Mouse (Mus musculus) Patski (cell line): Measurements from ENCODE around the gene Hes3. TPM values are rescaled to one million over a fixed set of nuclear protein-coding genes. Genes with fewer than 3 reads are reported as not detected.

Experiments
- ATAC-seq: fragments of 100-300 bp; one replicate; pipeline ENCODE4 v1.8.0; 2021
- CTCF ChIA-PET: fragments of 350-600 bp; sonication (Branson Sonifier 250); formaldehyde crosslinking; loops from one replicate; lab custom pipeline; 2022; ENCODE audit warnings: inconsistent platforms; lab: Charles Lee
- POLR2A ChIA-PET: fragments of 350-600 bp; sonication (Branson Sonifier 250); formaldehyde crosslinking; loops from one replicate; lab custom pipeline; 2022; ENCODE audit warnings: antibody characterized with exemption, inconsistent platforms; lab: Charles Lee
- DNase-seq: peaks from one replicate; pipeline ENCODE4 v3.0.0-alpha.2; 2011; ENCODE audit warnings: low read depth, low spot score
- H3K27me3 ChIP-seq: fragments of 371-371 bp; one replicate; pipeline ENCODE4 v1.5.1; 2021
- CTCF ChIP-seq: fragments of 100-300 bp; IDR thresholded peaks from one replicate; pipeline ENCODE4 v1.5.1; 2021
- in situ Hi-C: fragments of 300-500 bp; cut with MboI; formaldehyde crosslinking; loops from 3 replicates; pipeline ENCODE4 v1.11.1; 2018; ENCODE audit warnings: low pct_unique_long_range_greater_than_20kb, mixed read lengths
- polyA plus RNA-seq: library from polyadenylated mRNA; unstranded; gene quantifications from one replicate; pipeline ENCODE4 v1.2.3, GENCODE M21; 2021

Gene Hes3
- polyA plus RNA-seq, 1 experiment from 2014 or later, result 0.12 TPM

- in situ Hi-C loops, result no loop called here
- ATAC-seq (peak; percentile 73), DNase-seq (peak; percentile 28)
- ChIA-PET CTCF (no interaction called here), POLR2A (interaction anchor here (0.6 kb wide), 1 partner anchor 9 kb away, joined by 3 read pairs; no protein-coding TSS in a partner anchor)
- no peak for TF ChIP-seq CTCF
- H3K27me3 ChIP-seq, result peaks cover under 1% of the 10 kb centered on the region
These were observed 16.1 kb upstream of the Hes3 start for GRCm38 (mm10) chr4:152307542-152307941.

- POLR2A ChIA-PET, result no interaction called here
- no peak for TF ChIP-seq CTCF
- CTCF ChIA-PET, result interaction anchor here (1.1 kb wide), 1 partner anchor 179 kb away, joined by 3 read pairs; no protein-coding TSS in a partner anchor
- no peak for DNase-seq
- in situ Hi-C loops, result no loop called here
- no peak for ATAC-seq
- no peaks in the 10 kb centered on the region for H3K27me3 ChIP-seq
These were observed 14.5 kb upstream of the Hes3 start for GRCm38 (mm10) chr4:152305991-152306390.

GRCm38 (mm10) chr4:152304685-152305084 lies 13.2 kb upstream of the Hes3 start:
- no peaks in the 10 kb centered on the region for H3K27me3 ChIP-seq
- TF ChIP-seq CTCF, result no peak
- in situ Hi-C loops, result no loop called here
- POLR2A ChIA-PET, result interaction anchor here (0.8 to 1.5 kb wide), 2 partner anchors 17 to 20 kb away, joined by 3 to 4 read pairs; partner anchors contain the start of gene Rpl22
- no peak for ATAC-seq
- CTCF ChIA-PET, result interaction anchor here (1.1 to 1.3 kb wide), 2 partner anchors 15 to 91 kb away, joined by 3 to 7 read pairs; partner anchors contain the start of gene Rnf207
- DNase-seq, result no peak

GRCm38 (mm10) chr4:152303172-152303571 lies 11.7 kb upstream of the Hes3 start:
- ChIA-PET POLR2A (no interaction called here), CTCF (interaction anchor here (1.3 kb wide), 1 partner anchor 17 kb away, joined by 3 read pairs; no protein-coding TSS in a partner anchor)
- DNase-seq, result no peak
- in situ Hi-C loops, result no loop called here
- no peak for TF ChIP-seq CTCF
- no peaks in the 10 kb centered on the region for H3K27me3 ChIP-seq
- ATAC-seq, result no peak

- in situ Hi-C loops, result no loop called here
- no peaks in the 10 kb centered on the region for H3K27me3 ChIP-seq
- DNase-seq, result no peak
- no peak for TF ChIP-seq CTCF
- ATAC-seq, result no peak
- ChIA-PET CTCF (no interaction called here), POLR2A (interaction anchor here (1.6 kb wide), 1 partner anchor 14 kb away, joined by 3 read pairs; no protein-coding TSS in a partner anchor)
These were observed 10.6 kb upstream of the Hes3 start for GRCm38 (mm10) chr4:152302012-152302411.

- DNase-seq, result no peak
- ChIA-PET POLR2A (interaction anchor here (1.6 kb wide), 1 partner anchor 16 kb away, joined by 3 read pairs; no protein-coding TSS in a partner anchor), CTCF (no interaction called here)
- no peaks in the 10 kb centered on the region for H3K27me3 ChIP-seq
- ATAC-seq, result no peak
- no peak for TF ChIP-seq CTCF
- in situ Hi-C loops, result no loop called here
These were observed 8.9 kb upstream of the Hes3 start for GRCm38 (mm10) chr4:152300375-152300774.

GRCm38 (mm10) chr4:152298836-152299235 lies 7.4 kb upstream of the Hes3 start:
- ATAC-seq, result no peak
- no peaks in the 10 kb centered on the region for H3K27me3 ChIP-seq
- TF ChIP-seq CTCF, result no peak
- in situ Hi-C loops, result no loop called here
- DNase-seq, result no peak
- POLR2A ChIA-PET, result interaction anchor here (0.8 kb wide), 1 partner anchor 121 kb away, joined by 3 read pairs; no protein-coding TSS in a partner anchor
- CTCF ChIA-PET, result no interaction called here

GRCm38 (mm10) chr4:152296874-152297861 lies 5.7 kb upstream of the Hes3 start, which contains the start of gene Icmt:
Gene Icmt (plus strand): TSS chr4:152297227.
- in situ Hi-C loops, result no loop called here
- CTCF ChIA-PET, result no interaction called here
- peak; percentile 81 for DNase-seq
- POLR2A ChIA-PET, result interaction anchor here (1.1 kb wide), 1 partner anchor 10 kb away, joined by 3 read pairs; no protein-coding TSS in a partner anchor
- ATAC-seq, result peak; percentile 69
- no peak for TF ChIP-seq CTCF
- H3K27me3 ChIP-seq, result no peaks in the 10 kb centered on the region

GRCm38 (mm10) chr4:152296371-152296770 lies 4.9 kb upstream of the Hes3 start:
- no peak for TF ChIP-seq CTCF
- ChIA-PET POLR2A (no interaction called here), CTCF (interaction anchor here (0.6 kb wide), 1 partner anchor 123 kb away, joined by 3 read pairs; no protein-coding TSS in a partner anchor)
- no peaks in the 10 kb centered on the region for H3K27me3 ChIP-seq
- in situ Hi-C loops, result no loop called here
- ATAC-seq (no peak), DNase-seq (no peak)

GRCm38 (mm10) chr4:152295916-152296315 lies 4.5 kb upstream of the Hes3 start:
- in situ Hi-C loops, result no loop called here
- H3K27me3 ChIP-seq, result no peaks in the 10 kb centered on the region
- ChIA-PET CTCF (interaction anchor here (0.6 kb wide), 1 partner anchor 123 kb away, joined by 3 read pairs; no protein-coding TSS in a partner anchor), POLR2A (no interaction called here)
- TF ChIP-seq CTCF, result no peak
- no peak for DNase-seq
- no peak for ATAC-seq
